Mouse (Mus musculus): ENCODE data around the gene Cwc22.

GRCm38 (mm10) chr2:77913628-77914027 is 32.5 kb downstream of the Cwc22 start:
- TF ChIP-seq EP300 (IDR thresholded peaks at IDR 0.05; ENCODE audit: low read depth) (no peak), CTCF (IDR thresholded peaks at IDR 0.05; ENCODE audit: low read depth) (no peak)
